Mouse (Mus musculus) midbrain, postnatal 0 days (tissue): Measurements from ENCODE around the gene Rdh9. TPM values are rescaled to one million over a fixed set of nuclear protein-coding genes. Genes with fewer than 3 reads are reported as not detected.

ENCODE experiments used
- ATAC-seq: fragments of 200-750 bp; cut with Nextera tagmentation; 2 replicates; pipeline ENCODE4 v1.8.0; 2017; ENCODE audit warnings: moderate number of reproducible peaks, mild to moderate bottlenecking, moderate TSS enrichment, moderate library complexity; ENCODE audit not compliant: low FRiP score
- DNase-seq: peaks from one replicate; pipeline ENCODE4 v3.0.0-alpha.2; 2015; ENCODE audit warnings: low spot score
- H3K27ac ChIP-seq: fragments of 300-500 bp; sonication (generic); 2 replicates; pipeline ENCODE4 v1.5.1; 2014; ENCODE audit warnings: low read depth, mild to moderate bottlenecking, low read length, mixed read lengths
- H3K27me3 ChIP-seq: fragments of 300-500 bp; sonication (generic); 2 replicates; pipeline ENCODE4 v1.6.1; 2014; ENCODE audit warnings: low read length, control low read depth, mixed read lengths; ENCODE audit not compliant: insufficient read depth
- H3K36me3 ChIP-seq: fragments of 300-500 bp; sonication (generic); 2 replicates; pipeline ENCODE4 v1.6.1; 2014; ENCODE audit warnings: low read length, control low read depth, mixed read lengths; ENCODE audit not compliant: insufficient read depth
- H3K4me1 ChIP-seq: fragments of 300-500 bp; sonication (generic); 2 replicates; pipeline ENCODE4 v1.6.1; 2014; ENCODE audit warnings: mild to moderate bottlenecking, control low read depth, antibody characterized with exemption, low read length, mixed read lengths; ENCODE audit not compliant: insufficient read depth
- H3K4me2 ChIP-seq: fragments of 300-500 bp; sonication (generic); 2 replicates; pipeline ENCODE4 v1.6.1; 2014; ENCODE audit warnings: low read depth, mild to moderate bottlenecking, low read length, mixed read lengths; ENCODE audit not compliant: poor library complexity, severe bottlenecking
- H3K4me3 ChIP-seq: fragments of 300-500 bp; sonication (generic); 2 replicates; pipeline ENCODE4 v1.5.1; 2014; ENCODE audit warnings: low read depth, mild to moderate bottlenecking, low read length, moderate library complexity
- H3K9ac ChIP-seq: fragments of 300-500 bp; sonication (generic); replicated peaks from 2 replicates; pipeline ENCODE4 v1.6.1; 2014; ENCODE audit warnings: mild to moderate bottlenecking, low read length, moderate library complexity, mixed read lengths; ENCODE audit not compliant: poor library complexity, severe bottlenecking
- H3K9me3 ChIP-seq: fragments of 300-500 bp; sonication (generic); 2 replicates; pipeline ENCODE4 v1.6.1; 2016; ENCODE audit warnings: low read length, control low read depth
- CTCF ChIP-seq: IDR thresholded peaks from 2 replicates; pipeline ENCODE4 v1.5.1; 2016; ENCODE audit warnings: antibody characterized with exemption, mild to moderate bottlenecking
- WGBS: fragments of 180-500 bp; shearing (Covaris S2); extraction: QIAGEN DNeasy Blood & Tissue Kit; methylation state at CpG from one replicate; pipeline ENCODE4 v1.1.7; 2014; 5-methylcytosine and 5-hydroxymethylcytosine counted together
- polyA plus RNA-seq: library from polyadenylated mRNA; unstranded; fragments of >200 nt; fragmentation: Nextera tagmentation; extraction: Ambion mirVana; gene quantifications from 2 replicates; pipeline ENCODE4 v1.2.1, GENCODE M21; 2015
- total RNA-seq: library from RNA; depleted of rRNA; stranded (reverse); fragments of >200 nt; gene quantifications from 2 replicates; pipeline ENCODE4 v1.2.3, GENCODE M21; 2014; rRNA removed

Gene Rdh9
- total and polyA plus RNA-seq, 2 experiments from 2014 or later, result 0.63 TPM; not detected in 1

DNA sequence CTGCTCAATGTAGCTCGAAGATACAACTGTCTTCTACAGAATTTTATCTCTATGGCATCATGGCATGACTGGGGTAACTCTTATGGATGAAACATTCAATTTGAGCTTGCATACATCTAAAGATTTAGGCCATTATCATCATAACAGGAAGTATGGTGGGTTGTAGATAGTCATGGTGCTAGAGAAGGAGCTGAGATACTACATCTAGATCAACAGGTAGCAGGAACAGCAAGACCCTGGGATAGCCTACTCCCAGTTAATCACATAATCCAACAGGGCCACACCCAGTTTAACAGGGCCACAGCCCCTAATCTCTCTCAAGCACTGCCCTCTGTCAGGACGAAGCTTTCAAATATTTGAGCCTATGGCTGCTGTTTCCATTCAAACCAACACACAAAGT is 64.6 kb downstream of the Rdh9 start:
- H3K36me3 ChIP-seq, result no peaks in the 10 kb centered on the region
- no peak for TF ChIP-seq CTCF
- no peak for DNase-seq
- no peak overlapping the region for H3K4me3 ChIP-seq
- ATAC-seq, result no peak
- no peaks in the 10 kb centered on the region for H3K27me3 ChIP-seq
- H3K9me3 ChIP-seq, result no peaks in the 10 kb centered on the region
- H3K4me1 ChIP-seq, result no peaks in the 10 kb centered on the region
- no peak overlapping the region for H3K9ac ChIP-seq
- no peak overlapping the region for H3K27ac ChIP-seq
- 61% methylated on average over 2 of the region's 2 CpGs for WGBS
- no peak overlapping the region for H3K4me2 ChIP-seq

Other genes with a start within 250 kb of the Rdh9 start
- gene Nxph4, start 241.8 kb upstream of the Rdh9 start, total RNA-seq, result 11.8 and 22.6 TPM in 2 replicates
- 68.9 and 72.4 TPM in 2 replicates for gene Nxph4, start 241.8 kb upstream of the Rdh9 start, polyA plus RNA-seq
- gene Lrp1, start 155.2 kb upstream of the Rdh9 start, total RNA-seq, result 297 and 319 TPM in 2 replicates
- 79.8 and 84.4 TPM in 2 replicates for gene Lrp1, start 155.2 kb upstream of the Rdh9 start, polyA plus RNA-seq
- gene Stat6, start 133.4 kb upstream of the Rdh9 start, total RNA-seq, result 6.1 and 10.2 TPM in 2 replicates
- gene Stat6, start 133.4 kb upstream of the Rdh9 start, polyA plus RNA-seq, result 3.9 and 4.3 TPM in 2 replicates
- 3.2 and 3.7 TPM in 2 replicates for gene Nemp1, start 109.5 kb upstream of the Rdh9 start, total RNA-seq
- 1.4 and 1.7 TPM in 2 replicates for gene Nemp1, start 109.5 kb upstream of the Rdh9 start, polyA plus RNA-seq
- 4.8 and 5.6 TPM in 2 replicates for gene Nab2, start 107.8 kb upstream of the Rdh9 start, total RNA-seq
- gene Nab2, start 107.8 kb upstream of the Rdh9 start, polyA plus RNA-seq, result 1.4 and 1.6 TPM in 2 replicates
- 0.57 and 0.77 TPM in 2 replicates for gene Myo1a, start 71.2 kb upstream of the Rdh9 start, total RNA-seq
- 0.13 and 0.15 TPM in 2 replicates for gene Myo1a, start 71.2 kb upstream of the Rdh9 start, polyA plus RNA-seq
- gene Tac2, start 51.9 kb upstream of the Rdh9 start, total RNA-seq, result 0.27 TPM in 1 of 2 replicates, not detected in the other
- gene Tac2, start 51.9 kb upstream of the Rdh9 start, polyA plus RNA-seq, result 2.0 and 4.5 TPM in 2 replicates
- 13.6 and 15.2 TPM in 2 replicates for gene Zbtb39, start 36.8 kb upstream of the Rdh9 start, total RNA-seq
- gene Zbtb39, start 36.8 kb upstream of the Rdh9 start, polyA plus RNA-seq, result 3.0 and 3.1 TPM in 2 replicates
- gene Gpr182, start 24.7 kb upstream of the Rdh9 start, total RNA-seq, result 1.6 and 3.2 TPM in 2 replicates
- 1.8 and 2.7 TPM in 2 replicates for gene Gpr182, start 24.7 kb upstream of the Rdh9 start, polyA plus RNA-seq
- gene Rdh1, start 16.7 kb upstream of the Rdh9 start, total RNA-seq, result 0.11 TPM in 1 of 2 replicates, not detected in the other
- 0.05 TPM in 1 of 2 replicates, not detected in the other for gene Rdh1, start 16.7 kb upstream of the Rdh9 start, polyA plus RNA-seq
- 0.27 TPM in 1 of 2 replicates, not detected in the other for gene Rdh16f1, start 16.6 kb upstream of the Rdh9 start, total RNA-seq
- gene Rdh16f1, start 16.6 kb upstream of the Rdh9 start, polyA plus RNA-seq, result not detected in 2 replicates
- not detected in 2 replicates for gene Rdh16, start 24.8 kb downstream of the Rdh9 start, total RNA-seq
- gene Rdh16, start 24.8 kb downstream of the Rdh9 start, polyA plus RNA-seq, result not detected in 2 replicates
- not detected in 2 replicates for gene Rdh19, start 73.5 kb downstream of the Rdh9 start, total RNA-seq
- gene Rdh19, start 73.5 kb downstream of the Rdh9 start, polyA plus RNA-seq, result not detected in 2 replicates
- gene Rdh16f2, start 90.1 kb downstream of the Rdh9 start, total RNA-seq, result not detected in 2 replicates
- not detected in 2 replicates for gene Rdh16f2, start 90.1 kb downstream of the Rdh9 start, polyA plus RNA-seq
- not detected in 2 replicates for gene Rdh7, start 112.4 kb downstream of the Rdh9 start, total RNA-seq
- not detected in 2 replicates for gene Rdh7, start 112.4 kb downstream of the Rdh9 start, polyA plus RNA-seq
- gene Sdr9c7, start 122.1 kb downstream of the Rdh9 start, total RNA-seq, result 0.99 TPM in 1 of 2 replicates, not detected in the other
- not detected in 2 replicates for gene Sdr9c7, start 122.1 kb downstream of the Rdh9 start, polyA plus RNA-seq
- gene Hsd17b6, start 231.2 kb downstream of the Rdh9 start, total RNA-seq, result not detected in 2 replicates
- gene Hsd17b6, start 231.2 kb downstream of the Rdh9 start, polyA plus RNA-seq, result not detected in 2 replicates
- gene Prim1, start 238.8 kb downstream of the Rdh9 start, total RNA-seq, result 19.8 and 30.1 TPM in 2 replicates
- 33.5 and 33.6 TPM in 2 replicates for gene Prim1, start 238.8 kb downstream of the Rdh9 start, polyA plus RNA-seq